Mouse (Mus musculus) layer of hippocampus, adult 8-10 months (tissue): ENCODE measurements at regions not wholly inside any gene's neighbourhood (a gene's known extent, or its start where the extent isn't known, plus 50 kb on each side); places are given as distances from the start of the nearest gene placed in this dataset.

Experiments
- DNase-seq, 2 experiments: peaks; one replicate each; pipeline ENCODE4 v3.0.0; 2022; ENCODE audit warnings: low spot score in 2 of 2

GRCm38 (mm10) chr1:42471846-42472494, 223.6 kb upstream of the Pou3f3 start:
- peak in 1 of 2 experiments; percentile 7 for DNase-seq

- no peak for DNase-seq
These were observed 222.9 kb upstream of the Pou3f3 start for GRCm38 (mm10) chr1:42472495-42473230.

- DNase-seq, result peak; percentile 15 to 19
These were observed 221.4 kb upstream of the Pou3f3 start for GRCm38 (mm10) chr1:42474197-42474596.

GRCm38 (mm10) chr1:42474831-42475230, 220.7 kb upstream of the Pou3f3 start:
- no peak for DNase-seq

- DNase-seq, result no peak
These were observed 219.9 kb upstream of the Pou3f3 start for GRCm38 (mm10) chr1:42475629-42476028.

GRCm38 (mm10) chr1:42480348-42480920, 215.1 kb upstream of the Pou3f3 start:
- no peak for DNase-seq

GRCm38 (mm10) chr1:42489563-42489962, 206.0 kb upstream of the Pou3f3 start:
- no peak for DNase-seq

GRCm38 (mm10) chr1:42490856-42491643, 204.5 kb upstream of the Pou3f3 start:
- DNase-seq, result no peak

GRCm38 (mm10) chr1:42491644-42492277, 203.8 kb upstream of the Pou3f3 start:
- DNase-seq, result peak in 1 of 2 experiments; percentile 10

- no peak for DNase-seq
These were observed 199.5 kb upstream of the Pou3f3 start for GRCm38 (mm10) chr1:42496022-42496421.

- no peak for DNase-seq
These were observed 199.1 kb upstream of the Pou3f3 start for GRCm38 (mm10) chr1:42496433-42496832.

- DNase-seq, result no peak
These were observed 196.7 kb upstream of the Pou3f3 start for GRCm38 (mm10) chr1:42498901-42499300.

GRCm38 (mm10) chr1:42504491-42504890, 191.1 kb upstream of the Pou3f3 start:
- no peak for DNase-seq

- no peak for DNase-seq
These were observed 190.4 kb upstream of the Pou3f3 start for GRCm38 (mm10) chr1:42505048-42505729.

- DNase-seq, result no peak
These were observed 181.2 kb upstream of the Pou3f3 start for GRCm38 (mm10) chr1:42514417-42514816.

- no peak for DNase-seq
These were observed 171.2 kb upstream of the Pou3f3 start for GRCm38 (mm10) chr1:42524401-42524800.

GRCm38 (mm10) chr1:42527746-42528476, 167.7 kb upstream of the Pou3f3 start:
- no peak for DNase-seq

- peak in 1 of 2 experiments; percentile 14 for DNase-seq
These were observed 162.7 kb upstream of the Pou3f3 start for GRCm38 (mm10) chr1:42532908-42533307.

- peak; percentile 24 to 35 for DNase-seq
These were observed 156.5 kb upstream of the Pou3f3 start for GRCm38 (mm10) chr1:42539066-42539539.
